Mouse (Mus musculus): Measurements from ENCODE around the gene Rab21.

DNA sequence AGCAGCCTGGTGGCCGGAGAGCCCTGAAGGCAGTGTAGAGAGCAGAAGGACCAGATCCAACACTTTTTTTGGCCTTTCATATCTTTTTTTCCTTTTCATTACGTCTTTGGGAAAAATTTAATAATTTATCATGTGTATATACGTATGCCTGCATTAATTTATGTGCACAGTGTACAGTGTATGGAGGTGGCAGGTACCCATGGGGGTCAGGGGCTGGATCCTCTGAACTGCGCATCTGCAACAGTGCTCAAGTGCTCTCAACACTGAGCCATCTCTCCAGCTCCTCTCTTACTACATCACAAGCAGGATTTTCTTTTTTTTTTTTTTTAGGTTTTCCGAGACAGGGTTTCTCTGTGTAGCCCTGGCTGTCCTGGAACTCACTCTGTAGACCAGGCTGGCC lies 17.8 kb downstream of the Rab21 start:
- TF ChIP-seq GATA1 (IDR thresholded peaks at IDR 0.05; ENCODE audit: borderline replicate concordance, low read length) (no peak), FLI1 (IDR thresholded peaks at IDR 0.05; ENCODE audit: low read length) (no peak)
